Mouse (Mus musculus): Measurements from ENCODE around the gene Mars. TPM values are rescaled to one million over a fixed set of nuclear protein-coding genes. Genes with fewer than 3 reads are reported as not detected.

The Mars gene
- not detected in 2 replicates for polyA plus RNA-seq (2012; ENCODE audit: insufficient read depth, insufficient read length, low replicate concordance, missing spikeins)

GRCm38 (mm10) chr10:127311476-127312355 is at the start of gene Mars:
Gene Mars, minus strand, starts transcription at chr10:127311786.
- no peak for TF ChIP-seq CTCF (IDR thresholded peaks at IDR 0.05; ENCODE audit: insufficient read depth, low read depth, low read length)
- peak; percentile 58; the same call in 1 of the 2 replicates for TF ChIP-seq POLR2A (IDR thresholded peaks at IDR 0.05; ENCODE audit: insufficient read depth, low read depth, low read length)
- Histone ChIP-seq H3K4me1 (ENCODE audit: control insufficient read depth, insufficient read depth, low read length) (0 out of 2 replicates have a peak, but pooled peaks cover 3% of the 10 kb centered on the region), H3K4me3 (ENCODE audit: insufficient read depth, low read depth, low read length) (peak within 1 kb of the TSS; percentile 72), H3K27ac (ENCODE audit: insufficient read depth, low read depth, low read length) (peak within 1 kb of the TSS; percentile 30; the same call in 1 of the 2 replicates)
- under 1% methylated on average over 65 of the region's 65 CpGs for WGBS

GRCm38 (mm10) chr10:127360714-127361113 is 49.1 kb upstream of the Mars start:
- Histone ChIP-seq H3K27ac (ENCODE audit: insufficient read depth, low read depth, low read length) (no peak overlapping the region), H3K4me3 (ENCODE audit: insufficient read depth, low read depth, low read length) (no peak overlapping the region), H3K4me1 (ENCODE audit: control insufficient read depth, insufficient read depth, low read length) (peaks cover 12% of the 10 kb centered on the region)
- TF ChIP-seq CTCF (IDR thresholded peaks at IDR 0.05; ENCODE audit: insufficient read depth, low read depth, low read length) = no peak
- TF ChIP-seq POLR2A (IDR thresholded peaks at IDR 0.05; ENCODE audit: insufficient read depth, low read depth, low read length) = no peak
- 84% methylated on average over 3 of the region's 3 CpGs for WGBS

GRCm38 (mm10) chr10:127355336-127355735 is 43.8 kb upstream of the Mars start:
- peak overlapping the region; percentile 98 for H3K27ac ChIP-seq (ENCODE audit: insufficient read depth, low read depth, low read length)
- WGBS = 64% methylated on average over 10 of the region's 10 CpGs
- H3K4me1 ChIP-seq (ENCODE audit: control insufficient read depth, insufficient read depth, low read length) = peaks cover 46% of the 10 kb centered on the region
- no peak for TF ChIP-seq POLR2A (IDR thresholded peaks at IDR 0.05; ENCODE audit: insufficient read depth, low read depth, low read length)
- no peak for TF ChIP-seq CTCF (IDR thresholded peaks at IDR 0.05; ENCODE audit: insufficient read depth, low read depth, low read length)
- H3K4me3 ChIP-seq (ENCODE audit: insufficient read depth, low read depth, low read length) = no peak overlapping the region

- H3K4me3 ChIP-seq (ENCODE audit: insufficient read depth, low read depth, low read length) = no peak within 1 kb of the TSS
- 48% methylated on average over 18 of the region's 18 CpGs for WGBS
- H3K27ac ChIP-seq (ENCODE audit: insufficient read depth, low read depth, low read length) = peak within 1 kb of the TSS; percentile 98
- H3K4me1 ChIP-seq (ENCODE audit: control insufficient read depth, insufficient read depth, low read length) = peaks cover 49% of the 10 kb centered on the region
- TF ChIP-seq POLR2A (IDR thresholded peaks at IDR 0.05; ENCODE audit: insufficient read depth, low read depth, low read length) (no peak), CTCF (IDR thresholded peaks at IDR 0.05; ENCODE audit: insufficient read depth, low read depth, low read length) (no peak)
Measured at GRCm38 (mm10) chr10:127353909-127354895, 42.6 kb upstream of the Mars start, which contains the start of gene Inhbe. Gene Inhbe, minus strand, starts transcription at chr10:127354411.

- TF ChIP-seq POLR2A (IDR thresholded peaks at IDR 0.05; ENCODE audit: insufficient read depth, low read depth, low read length) (no peak), CTCF (IDR thresholded peaks at IDR 0.05; ENCODE audit: insufficient read depth, low read depth, low read length) (no peak)
- peaks cover 49% of the 10 kb centered on the region for H3K4me1 ChIP-seq (ENCODE audit: control insufficient read depth, insufficient read depth, low read length)
- no peak overlapping the region for H3K27ac ChIP-seq (ENCODE audit: insufficient read depth, low read depth, low read length)
- H3K4me3 ChIP-seq (ENCODE audit: insufficient read depth, low read depth, low read length) = no peak overlapping the region
- WGBS = 92% methylated on average over 11 of the region's 11 CpGs
Measured at GRCm38 (mm10) chr10:127352766-127353165, 41.2 kb upstream of the Mars start.

- Histone ChIP-seq H3K27ac (ENCODE audit: insufficient read depth, low read depth, low read length) (no peak overlapping the region), H3K4me1 (ENCODE audit: control insufficient read depth, insufficient read depth, low read length) (peaks cover 44% of the 10 kb centered on the region), H3K4me3 (ENCODE audit: insufficient read depth, low read depth, low read length) (no peak overlapping the region)
- 92% methylated on average over 9 of the region's 9 CpGs for whole genome bisulfite sequencing
- TF ChIP-seq CTCF (IDR thresholded peaks at IDR 0.05; ENCODE audit: insufficient read depth, low read depth, low read length) = no peak
- TF ChIP-seq POLR2A (IDR thresholded peaks at IDR 0.05; ENCODE audit: insufficient read depth, low read depth, low read length) = no peak
Measured at GRCm38 (mm10) chr10:127352187-127352586, 40.6 kb upstream of the Mars start.

GRCm38 (mm10) chr10:127351719-127352118 is 40.1 kb upstream of the Mars start:
- TF ChIP-seq POLR2A (IDR thresholded peaks at IDR 0.05; ENCODE audit: insufficient read depth, low read depth, low read length) = no peak
- no peak overlapping the region for H3K27ac ChIP-seq (ENCODE audit: insufficient read depth, low read depth, low read length)
- H3K4me1 ChIP-seq (ENCODE audit: control insufficient read depth, insufficient read depth, low read length) = peaks cover 41% of the 10 kb centered on the region
- no peak overlapping the region for H3K4me3 ChIP-seq (ENCODE audit: insufficient read depth, low read depth, low read length)
- 80% methylated on average over 8 of the region's 8 CpGs for WGBS

GRCm38 (mm10) chr10:127351285-127351595 is 39.7 kb upstream of the Mars start:
- no peak overlapping the region for H3K4me3 ChIP-seq (ENCODE audit: insufficient read depth, low read depth, low read length)
- TF ChIP-seq POLR2A (IDR thresholded peaks at IDR 0.05; ENCODE audit: insufficient read depth, low read depth, low read length) (no peak), CTCF (IDR thresholded peaks at IDR 0.05; ENCODE audit: insufficient read depth, low read depth, low read length) (no peak)
- H3K4me1 ChIP-seq (ENCODE audit: control insufficient read depth, insufficient read depth, low read length) = peaks cover 41% of the 10 kb centered on the region
- no peak overlapping the region for H3K27ac ChIP-seq (ENCODE audit: insufficient read depth, low read depth, low read length)
- WGBS = 88% methylated on average over 8 of the region's 8 CpGs

All from olfactory bulb, adult 2 months (tissue).